In the genomic region with DNA sequence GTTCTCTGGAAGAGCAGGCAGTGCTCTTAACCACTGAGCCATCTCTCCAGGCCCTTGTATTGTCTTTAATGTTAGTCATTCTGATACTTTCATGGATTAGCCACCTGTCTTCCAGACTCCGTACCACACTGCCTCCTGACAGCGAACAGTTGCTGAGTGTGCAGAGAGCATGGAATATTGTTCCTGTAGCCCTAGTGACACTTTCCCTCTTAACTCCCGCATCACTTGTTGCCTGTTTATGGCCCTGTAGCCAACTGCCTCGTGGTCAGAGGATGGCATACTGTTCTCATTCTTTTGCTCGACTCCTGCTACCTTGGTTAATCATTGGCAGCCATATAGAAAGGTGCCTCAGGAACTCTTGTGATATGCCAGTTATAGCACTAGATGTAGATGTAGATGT, we compare ENCODE assay signal across 19 mouse cellular contexts. TPM values are rescaled to one million over a fixed set of nuclear protein-coding genes. Genes with fewer than 3 reads are reported as not detected.
DNase-seq lines count a peak whose midpoint lies in the region; ATAC-seq and TF ChIP-seq lines count a peak whose summit lies in the region.
"Had no signal": no experiment of that assay in that cellular context is flagged by ENCODE, and none has a peak within 500 bp of the region (broad histone marks: within the 10 kb centered on the region; RNA-seq: fewer than 3 reads in every experiment).

No protein-coding gene starts in this region.

- H3K36me3 ChIP-seq in kidney, embryonic 16.5 days (ENCODE audit: insufficient read depth, low read length): peaks cover 6% of the 10 kb centered on the region
- H3K36me3 ChIP-seq in kidney, embryonic 14.5 days (ENCODE audit: control insufficient read depth, insufficient read depth, low read length): peaks cover 8% of the 10 kb centered on the region
- peaks cover 9% of the 10 kb centered on the region for H3K36me3 ChIP-seq in embryonic facial prominence, embryonic 14.5 days (ENCODE audit: control insufficient read depth, insufficient read depth, low read length)
- H3K36me3 ChIP-seq in intestine, embryonic 14.5 days (ENCODE audit: control insufficient read depth, insufficient read depth, low read length): peaks cover 5% of the 10 kb centered on the region; the same call in 1 of the 2 replicates
- H3K36me3 ChIP-seq in myocyte (ENCODE audit: control insufficient read depth, insufficient read depth): peaks cover 4% of the 10 kb centered on the region
- H3K36me3 ChIP-seq in midbrain, embryonic 15.5 days (replicated peaks): no peaks in the 10 kb centered on the region
- H3K36me3 ChIP-seq: heart, embryonic 15.5 days; liver, embryonic 13.5 days; midbrain, embryonic 12.5 days had no signal

- no peaks in the 10 kb centered on the region for H3K9me3 ChIP-seq in kidney, embryonic 16.5 days (ENCODE audit: low read length)
- H3K9me3 ChIP-seq in kidney, embryonic 14.5 days (ENCODE audit: control insufficient read depth, low read length): no peaks in the 10 kb centered on the region
- H3K9me3 ChIP-seq in embryonic facial prominence, embryonic 14.5 days (ENCODE audit: control insufficient read depth, low read length): no peaks in the 10 kb centered on the region
- no peaks in the 10 kb centered on the region for H3K9me3 ChIP-seq in intestine, embryonic 14.5 days (ENCODE audit: control insufficient read depth, low read length)
- H3K9me3 ChIP-seq in midbrain, embryonic 15.5 days: no peaks in the 10 kb centered on the region
- H3K9me3 ChIP-seq: heart, embryonic 15.5 days; liver, embryonic 13.5 days; midbrain, embryonic 12.5 days had no signal

- no peak overlapping the region for H3K9ac ChIP-seq in kidney, embryonic 16.5 days (replicated peaks; ENCODE audit: low read length)
- H3K9ac ChIP-seq in kidney, embryonic 14.5 days (ENCODE audit: low read depth, low read length): no peak overlapping the region
- no peak overlapping the region for H3K9ac ChIP-seq in embryonic facial prominence, embryonic 14.5 days (ENCODE audit: low read depth, low read length)
- H3K9ac ChIP-seq in intestine, embryonic 14.5 days (ENCODE audit: low read length): no peak overlapping the region
- H3K9ac ChIP-seq in midbrain, embryonic 15.5 days: no peak overlapping the region
- H3K9ac ChIP-seq: heart, embryonic 15.5 days; liver, embryonic 13.5 days; midbrain, embryonic 12.5 days had no signal

- DNase-seq in embryonic facial prominence, embryonic 14.5 days (ENCODE audit: low spot score): no peak
- no peak for DNase-seq in intestine, embryonic 14.5 days (ENCODE audit: low spot score)
- no peak for DNase-seq in gastrocnemius, postnatal 14 days
- DNase-seq: adrenal gland, adult 2 months; cerebellum, adult 11 months; cerebellum, adult 9-11 months; liver, embryonic 13.5 days; lung, adult 2 months; lung, postnatal 14 days; right cerebral cortex, postnatal 14 days; thymus, postnatal 14 days had no signal

- no peak for ATAC-seq in kidney, embryonic 16.5 days (ENCODE audit: low FRiP score, low TSS enrichment)
- ATAC-seq in kidney, embryonic 14.5 days (ENCODE audit: low FRiP score, low TSS enrichment): no peak
- no peak for ATAC-seq in embryonic facial prominence, embryonic 14.5 days (ENCODE audit: low read depth)
- no peak for ATAC-seq in intestine, embryonic 14.5 days (replicated peaks; ENCODE audit: low FRiP score, low TSS enrichment, low read depth)
- no peak for ATAC-seq in midbrain, embryonic 15.5 days (replicated peaks)
- ATAC-seq: hindbrain, postnatal 0 days had no signal

- no peaks in the 10 kb centered on the region for H3K27me3 ChIP-seq in kidney, embryonic 16.5 days (ENCODE audit: insufficient read depth, low read length)
- H3K27me3 ChIP-seq in kidney, embryonic 14.5 days (ENCODE audit: control insufficient read depth, insufficient read depth, low read length): no peaks in the 10 kb centered on the region
- no peaks in the 10 kb centered on the region for H3K27me3 ChIP-seq in embryonic facial prominence, embryonic 14.5 days (replicated peaks; ENCODE audit: control insufficient read depth, insufficient read depth, low read length)
- H3K27me3 ChIP-seq in intestine, embryonic 14.5 days (replicated peaks; ENCODE audit: control insufficient read depth, insufficient read depth, low read length): no peaks in the 10 kb centered on the region
- no peaks in the 10 kb centered on the region for H3K27me3 ChIP-seq in myocyte (ENCODE audit: control insufficient read depth, insufficient read depth, insufficient read length)
- H3K27me3 ChIP-seq in midbrain, embryonic 15.5 days (replicated peaks): no peaks in the 10 kb centered on the region
- H3K27me3 ChIP-seq: heart, embryonic 15.5 days; liver, embryonic 13.5 days; midbrain, embryonic 12.5 days had no signal

- TF ChIP-seq POLR2A in myocyte (IDR thresholded peaks at IDR 0.05; ENCODE audit: insufficient read length, low read depth): no peak

- peak overlapping the region; percentile 54 for H3K27ac ChIP-seq in kidney, embryonic 16.5 days (ENCODE audit: low read length)
- no peak overlapping the region; the same call in 1 of the 2 replicates for H3K27ac ChIP-seq in kidney, embryonic 14.5 days (ENCODE audit: low read depth, low read length)
- H3K27ac ChIP-seq in embryonic facial prominence, embryonic 14.5 days (replicated peaks; ENCODE audit: low read depth, low read length): peak overlapping the region; percentile 31; the same call in 1 of the 2 replicates
- 0 out of 2 replicates have a peak overlapping the region, but pooled peaks have one; percentile 9 for H3K27ac ChIP-seq in intestine, embryonic 14.5 days (ENCODE audit: low read depth)
- no peak overlapping the region for H3K27ac ChIP-seq in midbrain, embryonic 15.5 days
- H3K27ac ChIP-seq: hindbrain, postnatal 0 days; liver, embryonic 13.5 days; midbrain, embryonic 12.5 days had no signal

- H3ac ChIP-seq in myocyte (ENCODE audit: control insufficient read depth, insufficient read length): no peak overlapping the region

- intact Hi-C loops in gastrocnemius, postnatal 14 days (cut with DNase I; ENCODE audit: low total_unique reads): no loop called here

- peaks cover 99% of the 10 kb centered on the region for H3K79me2 ChIP-seq in myocyte (ENCODE audit: control insufficient read depth, insufficient read depth)

- peaks cover 47% of the 10 kb centered on the region for H3K4me1 ChIP-seq in kidney, embryonic 16.5 days (ENCODE audit: insufficient read depth, low read length)
- peaks cover 32% of the 10 kb centered on the region for H3K4me1 ChIP-seq in kidney, embryonic 14.5 days (ENCODE audit: control insufficient read depth, insufficient read depth, low read length)
- peaks cover 18% of the 10 kb centered on the region for H3K4me1 ChIP-seq in embryonic facial prominence, embryonic 14.5 days (ENCODE audit: control insufficient read depth, insufficient read depth, low read length)
- peaks cover 12% of the 10 kb centered on the region for H3K4me1 ChIP-seq in intestine, embryonic 14.5 days (replicated peaks; ENCODE audit: control insufficient read depth, insufficient read depth, low read length)
- no peaks in the 10 kb centered on the region for H3K4me1 ChIP-seq in midbrain, embryonic 15.5 days
- H3K4me1 ChIP-seq: midbrain, embryonic 12.5 days had no signal

- 59% methylated on average over 5 of the region's 5 CpGs for WGBS in kidney, embryonic 16.5 days
- 67% methylated on average over 5 of the region's 5 CpGs for WGBS in kidney, embryonic 14.5 days
- WGBS in embryonic facial prominence, embryonic 14.5 days: 76% methylated on average over 5 of the region's 5 CpGs
- 82% methylated on average over 5 of the region's 5 CpGs for WGBS in intestine, embryonic 14.5 days
- WGBS in midbrain, embryonic 15.5 days: 94% methylated on average over 5 of the region's 5 CpGs

- H3K4me2 ChIP-seq in kidney, embryonic 16.5 days (replicated peaks; ENCODE audit: low read depth, low read length): no peak overlapping the region
- H3K4me2 ChIP-seq in kidney, embryonic 14.5 days (replicated peaks; ENCODE audit: low read depth, low read length): no peak overlapping the region
- H3K4me2 ChIP-seq in embryonic facial prominence, embryonic 14.5 days (ENCODE audit: low read depth, low read length): no peak overlapping the region
- H3K4me2 ChIP-seq in intestine, embryonic 14.5 days (ENCODE audit: low read length): no peak overlapping the region
- H3K4me2 ChIP-seq in myocyte (ENCODE audit: low read depth): no peak overlapping the region
- H3K4me2 ChIP-seq in midbrain, embryonic 15.5 days: no peak overlapping the region
- H3K4me2 ChIP-seq: heart, embryonic 15.5 days; liver, embryonic 13.5 days; midbrain, embryonic 12.5 days had no signal

- H3K4me3 ChIP-seq in kidney, embryonic 16.5 days (ENCODE audit: low read length): no peak overlapping the region
- no peak overlapping the region for H3K4me3 ChIP-seq in kidney, embryonic 14.5 days (ENCODE audit: low read length)
- H3K4me3 ChIP-seq in embryonic facial prominence, embryonic 14.5 days (ENCODE audit: low read depth, low read length): no peak overlapping the region
- H3K4me3 ChIP-seq in intestine, embryonic 14.5 days (ENCODE audit: low read depth, low read length): no peak overlapping the region
- no peak overlapping the region for H3K4me3 ChIP-seq in myocyte
- no peak overlapping the region for H3K4me3 ChIP-seq in midbrain, embryonic 15.5 days
- H3K4me3 ChIP-seq: gastrocnemius, adult 2 months; heart, embryonic 15.5 days; liver, embryonic 13.5 days; midbrain, embryonic 12.5 days had no signal

TF ChIP-seq in myocyte, 11 proteins besides CTCF, POLR2A, EP300 and RAD21:
- TF ChIP-seq SRF (IDR thresholded peaks at IDR 0.05; ENCODE audit: control insufficient read depth, insufficient read length, low read depth) (no peak), USF1 (IDR thresholded peaks at IDR 0.05; ENCODE audit: low read depth) (no peak), MYOG (IDR thresholded peaks at IDR 0.05; ENCODE audit: control insufficient read depth in 1 of 3, insufficient read depth in 1 of 3, insufficient read length in 2 of 3, low read depth in 2 of 3) (peak in 1 of 3 experiments; percentile 49), MAX (IDR thresholded peaks at IDR 0.05; ENCODE audit: low read depth) (no peak), E2F4 (IDR thresholded peaks at IDR 0.05; ENCODE audit: insufficient read depth) (no peak), MYOD1 (IDR thresholded peaks at IDR 0.05; ENCODE audit: control insufficient read depth in 1 of 3, insufficient read length in 2 of 3, low read depth in 2 of 3) (peak in 2 of 3 experiments; percentile 75 to 82), POLR2AphosphoS2 (IDR thresholded peaks at IDR 0.05; ENCODE audit: insufficient read length, low read depth) (no peak), TCF12 (IDR thresholded peaks at IDR 0.05; ENCODE audit: insufficient read depth, poor library complexity, severe bottlenecking) (no peak)

RNA-seq across cellular contexts. Expression of a gene that starts 45.4 kb away (rescaled TPM):
- polyA plus RNA-seq in kidney, embryonic 16.5 days (2015; fragmentation: Nextera tagmentation; extraction: Ambion mirVana): 21.2 and 23.4 TPM in 2 replicates
- 12.7 and 25.7 TPM in 2 replicates for polyA plus RNA-seq in kidney, embryonic 14.5 days (2014; fragmentation: Nextera tagmentation; extraction: Ambion mirVana)
- 26.7 and 29.8 TPM in 2 replicates for polyA plus RNA-seq in embryonic facial prominence, embryonic 14.5 days (2014; fragmentation: Nextera tagmentation; extraction: Ambion mirVana)
- 26.7 and 26.8 TPM in 2 replicates for polyA plus RNA-seq in intestine, embryonic 14.5 days (2014; fragmentation: Nextera tagmentation; extraction: Ambion mirVana)
- 54.5 TPM for polyA plus RNA-seq in myocyte (2012; fragmentation: generic; extraction: Trizol)
- 10 to 100 TPM; 19.9 to 20.8 TPM for total RNA-seq in gastrocnemius, postnatal 14 days (2021)
- polyA plus RNA-seq in midbrain, embryonic 15.5 days (2015; fragmentation: Nextera tagmentation; extraction: Ambion mirVana): 12.0 and 12.6 TPM in 2 replicates

Comparison
In these comparisons a context has a peak if more than half of its experiments do, and no peak if none do; other contexts are left out.
1. H3K27ac ChIP-seq: peak in kidney, embryonic 16.5 days (single experiment), embryonic facial prominence, embryonic 14.5 days (single experiment) and intestine, embryonic 14.5 days (single experiment); none in kidney, embryonic 14.5 days (single experiment) and midbrain, embryonic 15.5 days (single experiment).